Mouse (Mus musculus) G1E-ER4 (cell line): ENCODE results near the gene Cinp. TPM values are rescaled to one million over a fixed set of nuclear protein-coding genes. Genes with fewer than 3 reads are reported as not detected.

Experiments
- GATA1 ChIP-seq: IDR thresholded peaks from one replicate; pipeline ENCODE4 v1.8.0; 2012; ENCODE audit warnings: low read length, inconsistent platforms
- polyA plus RNA-seq: library from polyadenylated mRNA; stranded (reverse); fragments of >175 nt; gene quantifications from 2 replicates; pipeline ENCODE4 v1.2.3, GENCODE M21; 2012

Gene Cinp
- polyA plus RNA-seq: 7.9 and 21.1 TPM in 2 replicates

DNA sequence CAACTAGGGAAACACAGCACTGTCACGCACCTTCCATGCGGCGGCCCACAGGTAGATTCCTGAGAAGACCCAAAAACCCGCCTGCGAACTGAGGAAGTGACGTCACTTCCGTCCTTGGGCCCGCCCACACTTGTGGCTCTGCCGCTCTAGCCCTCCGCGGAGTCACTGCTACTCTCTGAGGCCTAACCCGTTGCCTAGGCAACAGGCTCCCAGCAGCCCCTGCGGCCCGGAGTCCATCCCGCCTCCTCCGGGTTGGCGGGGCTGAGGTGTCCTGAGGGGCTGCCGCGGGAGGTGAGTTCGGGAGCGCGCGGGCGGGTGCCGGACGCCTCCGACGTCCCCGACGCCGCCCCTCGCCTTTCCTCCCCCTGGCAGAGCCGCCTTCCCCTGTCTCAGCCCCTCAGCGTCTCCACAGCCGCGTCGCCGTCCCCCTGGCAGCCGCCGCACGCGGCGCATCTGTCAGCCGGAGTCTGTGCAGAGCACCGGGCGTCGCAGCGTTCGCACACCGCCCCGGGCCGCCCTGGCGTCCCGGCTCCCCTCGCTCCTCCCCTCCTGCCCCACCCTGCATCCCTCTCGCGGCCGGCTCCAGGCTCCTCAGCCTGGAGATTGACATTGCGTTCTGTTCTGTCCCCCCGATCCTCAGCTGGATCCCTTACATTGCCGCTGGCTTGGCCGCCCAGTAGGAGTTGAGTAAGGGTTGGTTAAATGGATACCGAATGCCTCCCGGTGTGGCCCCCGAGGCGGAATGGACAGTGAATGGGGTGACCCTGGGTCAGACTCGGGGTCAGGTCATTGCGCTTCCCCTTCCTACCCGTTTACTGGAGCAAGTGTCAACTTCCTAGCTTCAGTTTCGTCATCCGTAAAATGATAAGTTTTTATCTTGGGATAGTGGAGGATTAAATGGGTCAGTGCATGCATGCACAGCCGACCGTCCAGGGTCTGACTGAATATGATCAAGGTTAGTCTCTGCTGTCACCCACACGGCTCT is at the start of gene Cinp, which contains the start of gene Tecpr2:
Cinp (minus strand) TSS at position 110 of the 985 bp plus-strand sequence.
Tecpr2 (plus strand) TSS at position 229 of the 985 bp plus-strand sequence.
- TF ChIP-seq GATA1: no peak

DNA sequence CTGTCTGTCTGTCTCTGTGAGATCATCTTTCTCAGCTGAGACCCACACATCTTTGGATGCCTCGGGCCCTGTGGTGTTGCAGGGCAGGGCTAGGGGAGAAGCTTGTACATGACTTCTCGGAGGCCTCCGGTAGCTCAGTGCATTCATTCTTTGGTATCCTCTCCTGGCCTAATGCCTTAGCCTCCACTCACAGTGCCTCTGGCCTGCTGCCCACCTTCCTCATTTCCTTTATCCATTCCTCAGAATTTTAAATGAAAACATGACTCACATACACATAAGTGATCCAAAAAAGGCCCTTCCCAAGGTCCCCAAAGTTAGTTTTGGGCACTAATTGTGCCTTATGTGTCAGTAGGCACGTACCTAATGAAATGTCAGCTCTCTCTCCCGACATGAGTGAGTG is 48.6 kb upstream of the Cinp start:
- no peak for TF ChIP-seq GATA1

DNA sequence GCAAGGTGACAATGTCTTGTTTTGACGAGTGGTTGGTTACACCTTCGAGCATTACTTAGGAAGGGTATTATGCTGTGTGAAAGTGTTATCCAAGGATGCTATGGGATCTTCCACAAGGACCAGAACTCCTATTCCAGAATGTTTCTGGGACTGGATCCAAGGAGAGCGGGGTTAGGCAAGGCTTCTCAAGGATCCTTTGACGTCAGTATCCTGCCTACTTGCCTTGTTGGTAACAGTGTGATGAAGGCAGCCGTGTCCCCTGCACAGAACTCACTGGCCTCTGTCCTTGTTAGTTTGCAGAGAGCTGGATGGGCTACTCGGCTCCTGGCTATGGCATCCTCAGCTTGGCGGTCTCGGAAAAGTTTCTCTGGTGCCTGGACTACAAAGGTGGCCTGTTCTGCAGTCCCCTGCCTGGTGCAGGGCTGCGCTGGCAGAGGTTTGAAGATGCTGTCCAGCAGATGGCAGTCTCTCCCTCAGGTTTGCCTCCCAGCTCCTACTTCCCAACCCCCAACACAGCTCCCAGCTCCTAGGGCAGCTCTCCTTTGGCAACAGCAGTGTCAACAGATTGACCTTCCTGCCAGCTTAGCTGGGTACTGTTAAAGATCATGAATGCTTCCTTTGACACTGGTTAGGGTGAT is 47.2 kb upstream of the Cinp start:
- TF ChIP-seq GATA1: no peak

DNA sequence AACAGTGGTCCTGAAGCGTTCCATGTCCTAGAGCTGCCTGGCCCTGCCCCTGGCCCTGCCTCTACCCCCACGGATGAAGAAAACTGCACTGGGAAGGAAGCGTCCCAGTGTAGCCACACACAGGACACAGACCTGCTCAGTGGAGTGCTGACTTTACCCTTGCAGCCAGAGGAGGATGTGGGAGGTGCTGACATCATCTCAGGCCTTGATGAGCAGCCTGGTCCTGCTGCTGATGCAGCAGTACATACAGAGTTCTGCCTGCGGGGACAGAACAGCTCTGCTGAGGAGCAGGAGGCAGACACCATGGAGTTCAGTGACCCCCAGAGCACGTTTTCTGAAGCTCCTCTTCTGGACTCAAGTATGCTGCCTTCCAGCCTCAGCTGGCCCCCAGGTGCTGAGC is 43.9 kb upstream of the Cinp start:
- TF ChIP-seq GATA1: no peak

DNA sequence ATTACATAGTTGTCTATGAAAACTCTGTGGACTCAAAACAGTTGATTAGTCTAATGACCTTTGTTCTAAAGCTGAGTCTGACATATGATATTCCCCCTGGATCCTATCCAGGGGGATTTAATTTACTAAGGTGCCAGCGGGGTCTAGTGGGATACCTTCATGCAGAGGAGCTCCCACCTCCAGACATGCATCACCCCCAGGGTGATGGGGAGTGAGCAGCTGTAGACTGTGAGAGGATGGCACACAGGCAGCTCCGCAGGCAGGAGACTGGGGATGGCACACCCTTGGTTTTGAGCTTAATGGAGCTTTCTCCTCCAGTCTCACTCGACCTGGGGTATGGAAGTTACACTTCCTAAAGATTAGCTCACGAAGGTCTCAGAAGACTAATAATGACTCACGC is 32.6 kb upstream of the Cinp start:
- no peak for TF ChIP-seq GATA1

DNA sequence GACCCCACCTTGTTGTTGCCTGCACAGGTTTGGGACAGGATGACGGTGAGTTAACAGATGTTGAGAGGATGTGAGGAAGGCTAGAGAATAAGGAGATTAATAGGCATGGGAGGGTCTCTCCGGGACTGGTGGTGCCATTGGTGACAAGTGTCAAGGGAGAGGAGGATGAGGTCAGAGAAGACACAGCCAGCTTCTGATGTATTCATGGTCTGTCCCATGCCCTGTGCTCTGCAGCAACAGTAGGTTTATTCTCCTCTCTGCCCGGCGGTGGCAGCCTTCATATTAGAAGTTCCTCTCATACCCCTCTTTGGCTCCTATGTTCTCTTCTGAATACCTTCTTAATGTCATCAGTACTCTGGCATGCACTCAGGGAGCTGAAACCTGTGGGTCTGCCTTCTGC is 31.3 kb upstream of the Cinp start:
- no peak for TF ChIP-seq GATA1

DNA sequence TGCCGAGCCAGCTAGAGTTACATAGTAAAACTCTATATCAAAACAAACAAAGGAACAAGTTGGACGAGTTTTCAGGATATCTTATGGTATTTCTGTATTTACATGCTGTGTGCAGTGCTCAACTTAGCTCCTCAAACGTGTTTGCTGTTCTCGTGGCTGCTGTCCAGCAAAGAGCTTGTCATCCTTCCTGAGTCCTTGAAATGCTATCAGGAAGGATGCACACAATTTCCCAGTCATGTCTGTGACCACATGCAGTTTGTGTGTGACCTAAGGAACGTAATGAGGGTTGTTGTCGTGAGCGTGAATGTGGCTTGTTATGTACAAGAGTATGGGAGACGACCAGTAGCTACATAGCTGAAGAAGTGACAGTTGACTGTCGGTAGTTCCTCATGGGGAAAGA is 26.8 kb upstream of the Cinp start:
- TF ChIP-seq GATA1: no peak

DNA sequence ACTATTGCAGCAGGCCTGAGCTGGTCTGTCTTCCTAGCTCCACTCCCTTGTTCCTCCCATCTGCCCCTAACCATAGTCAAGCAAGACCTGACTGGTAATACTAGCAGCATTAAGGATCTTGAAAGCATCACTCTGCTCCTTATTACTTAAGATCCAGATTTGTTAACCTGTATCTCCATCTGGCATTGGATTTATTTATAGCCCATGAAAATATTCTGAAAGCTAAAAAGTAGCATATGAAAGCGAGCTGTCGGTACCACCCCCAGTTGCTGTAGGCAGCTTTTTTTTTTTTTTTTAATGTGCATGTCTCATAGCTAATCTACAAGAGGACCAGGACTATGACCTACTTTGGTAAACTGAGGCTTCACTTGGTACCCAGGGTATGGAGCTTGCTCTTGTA is 21.0 kb upstream of the Cinp start:
- no peak for TF ChIP-seq GATA1

DNA sequence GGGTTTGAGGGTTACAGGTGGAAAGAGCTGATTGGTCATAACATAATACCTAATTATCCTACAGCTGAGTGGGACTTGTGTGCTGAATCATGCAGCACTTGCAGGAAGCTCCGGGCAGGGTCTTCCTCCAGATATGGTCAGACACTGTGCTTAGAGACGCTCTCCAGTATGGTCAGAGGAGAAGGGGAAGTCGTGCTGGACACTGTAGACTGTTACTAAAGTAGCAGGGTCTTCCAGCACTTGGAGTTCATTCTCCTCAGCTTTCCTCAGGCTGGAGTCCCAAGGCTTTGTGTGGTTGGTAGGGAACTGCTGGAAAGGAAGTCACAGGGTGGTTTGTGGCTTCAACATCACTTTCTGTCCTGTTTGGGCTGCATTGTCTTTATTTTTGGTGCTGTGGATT is 18.9 kb upstream of the Cinp start:
- no peak for TF ChIP-seq GATA1

DNA sequence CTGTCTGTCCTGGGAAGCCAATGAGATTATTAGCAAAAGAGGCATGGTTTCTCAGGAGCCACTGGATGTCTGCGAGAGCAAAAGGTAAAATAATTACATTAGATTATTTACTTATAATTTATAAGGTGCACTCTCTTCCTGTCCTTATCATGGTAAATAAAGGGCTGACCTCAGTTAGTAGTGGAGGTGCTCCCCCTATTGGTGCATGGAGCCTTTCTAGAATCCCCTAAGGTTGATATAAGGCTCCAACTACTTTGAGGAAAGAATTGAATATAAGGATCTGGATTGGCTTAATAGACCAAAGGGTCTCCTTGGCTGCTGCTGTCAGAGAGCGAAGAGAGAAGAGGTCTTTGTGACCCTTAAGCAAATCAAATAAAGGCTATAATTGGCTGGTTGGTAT is 14.6 kb upstream of the Cinp start:
- TF ChIP-seq GATA1: no peak

DNA sequence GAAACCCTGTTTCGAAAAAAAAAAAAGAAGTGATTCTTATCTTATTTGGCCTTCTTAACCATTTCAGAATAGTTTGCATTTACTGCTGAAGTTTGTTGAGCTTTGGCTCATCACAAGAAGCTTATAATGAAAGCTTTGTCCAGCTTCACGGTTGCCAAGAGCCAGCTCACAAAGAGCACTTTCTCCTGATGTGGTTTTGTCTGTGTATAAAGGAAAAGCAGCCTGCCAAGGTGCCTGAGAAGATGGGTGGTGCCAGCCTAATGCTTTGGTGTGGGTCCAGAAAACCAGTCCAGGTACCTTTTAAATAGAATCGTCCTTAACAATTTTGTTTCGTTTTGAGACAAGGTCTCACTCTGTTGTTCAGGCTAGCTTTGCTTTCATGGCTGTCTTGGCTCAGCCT is 13.2 kb upstream of the Cinp start:
- no peak for TF ChIP-seq GATA1

DNA sequence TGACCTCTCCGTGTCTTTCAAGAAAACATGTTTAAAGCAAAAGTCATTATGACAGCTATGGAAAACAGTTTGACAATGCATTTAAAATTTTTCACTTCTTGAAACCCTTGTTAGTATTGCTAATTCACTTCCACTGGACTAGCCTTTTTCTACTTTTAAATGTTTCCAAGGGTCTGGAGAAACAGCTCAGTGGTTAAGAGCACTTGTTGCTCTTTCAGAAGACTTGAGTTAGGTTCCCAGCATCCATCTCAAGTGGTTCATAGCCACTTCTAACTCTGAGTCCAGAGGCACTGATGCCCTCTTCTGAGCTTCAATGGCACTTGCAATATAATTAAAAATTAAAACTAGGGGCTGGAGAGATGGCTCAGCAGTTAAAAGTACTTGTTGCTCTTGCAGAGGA is 2.9 kb upstream of the Cinp start:
- TF ChIP-seq GATA1: no peak

DNA sequence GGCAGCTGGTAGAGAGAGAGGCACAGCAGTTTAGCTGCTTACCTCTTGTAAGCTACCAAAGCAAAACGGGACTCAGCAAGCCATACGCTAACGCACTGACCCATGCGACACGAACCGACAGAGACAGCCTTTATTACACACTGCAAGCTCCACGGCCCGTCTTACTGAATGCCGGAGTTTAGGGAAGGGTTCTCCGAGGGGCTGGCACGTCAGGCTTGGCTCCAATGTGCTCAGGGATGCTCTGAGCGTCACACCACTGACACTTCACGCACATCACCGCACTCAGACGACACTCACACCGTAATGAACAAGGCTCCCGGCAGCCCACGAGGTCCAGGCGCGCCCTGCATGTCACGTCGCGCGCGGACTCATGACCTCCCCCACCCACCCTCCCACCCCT is 339 bp downstream of the Cinp start:
- no peak for TF ChIP-seq GATA1

DNA sequence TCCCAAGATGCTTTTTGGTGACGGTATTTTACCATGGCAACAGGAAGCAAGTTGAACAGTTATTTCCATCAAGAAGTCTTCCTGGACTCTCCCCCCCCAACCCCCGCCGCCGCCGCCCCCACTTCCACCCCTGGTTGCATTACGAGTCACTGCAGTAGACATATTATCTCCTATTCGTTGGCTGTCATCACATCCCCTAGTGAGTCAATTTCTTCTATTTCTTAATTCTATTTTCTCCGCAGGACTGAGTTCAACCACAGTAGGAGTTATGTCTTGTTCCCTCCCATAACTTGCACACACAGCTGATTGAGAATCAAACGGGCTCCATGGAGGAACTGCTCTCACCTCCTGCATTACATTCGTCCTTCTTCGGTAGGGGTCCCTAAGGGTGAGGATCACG is 839 bp downstream of the Cinp start:
- TF ChIP-seq GATA1: no peak

DNA sequence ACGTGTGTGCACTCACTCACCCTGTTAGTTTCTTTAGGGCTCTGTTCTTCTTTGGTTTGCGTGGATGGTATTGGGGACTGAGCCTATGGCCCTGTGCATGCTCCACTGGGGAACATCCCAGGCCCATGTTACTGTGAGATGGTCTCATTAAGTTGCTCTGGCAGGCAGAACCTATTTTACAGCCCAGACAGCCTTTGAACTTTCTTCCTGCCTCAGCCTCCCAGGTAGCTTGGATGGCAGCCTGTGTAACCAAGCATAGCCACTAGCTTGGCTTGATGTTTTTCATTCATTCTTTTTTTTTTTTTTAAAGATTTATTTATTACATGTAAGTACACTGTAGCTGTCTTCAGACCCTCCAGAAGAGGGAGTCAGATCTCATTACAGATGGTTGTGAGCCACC is 3.7 kb downstream of the Cinp start:
- TF ChIP-seq GATA1: no peak

DNA sequence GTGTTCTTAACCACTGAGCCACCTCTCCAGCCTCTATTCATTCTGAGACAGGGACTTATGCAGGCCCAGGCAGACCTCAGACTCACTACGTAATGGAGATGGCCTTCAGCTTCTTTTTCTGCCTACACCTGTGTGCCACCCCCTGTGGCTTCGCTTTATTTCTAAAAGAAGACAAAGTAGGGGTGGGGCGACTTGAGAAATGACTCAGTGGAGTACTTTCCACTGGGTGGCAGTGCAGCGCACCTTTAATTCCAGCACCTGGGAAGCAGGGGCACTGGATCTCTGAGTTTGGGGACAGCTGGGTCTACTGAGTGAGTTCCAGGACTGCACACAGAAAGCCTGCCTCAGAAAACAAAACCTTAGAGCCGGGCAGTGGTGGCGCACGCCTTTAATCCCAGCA is 6.7 kb downstream of the Cinp start:
- no peak for TF ChIP-seq GATA1

DNA sequence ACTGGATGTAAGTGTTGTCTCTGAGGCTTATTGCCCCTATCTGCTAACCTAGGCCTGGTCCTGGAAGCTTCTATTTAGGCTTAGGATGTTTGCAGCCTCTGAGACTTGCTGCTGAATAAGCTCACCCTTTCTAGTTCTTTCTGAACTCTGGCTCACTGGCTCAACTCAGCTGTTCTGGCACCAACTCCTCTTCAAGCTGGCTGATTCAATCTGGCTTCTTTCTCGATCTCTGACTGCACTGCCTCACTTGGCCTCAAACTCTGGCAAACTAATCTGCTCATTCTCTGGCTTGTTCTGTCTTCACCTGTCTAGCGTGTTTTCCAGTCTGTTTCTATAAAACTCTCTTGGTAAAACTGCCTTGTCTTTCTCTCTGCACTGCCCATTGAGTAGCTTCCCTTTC is 13.6 kb downstream of the Cinp start:
- TF ChIP-seq GATA1: no peak
